Mouse (Mus musculus) embryo, embryonic 9.5 days (tissue): Measurements from ENCODE around the gene Aebp2.

Source experiments
- DNase-seq: peaks from one replicate; pipeline ENCODE4 v3.0.0-alpha.2; 2017; ENCODE audit errors: extremely low spot score

Aebp2 gene

GRCm38 (mm10) chr6:140696192-140696879 is 73.9 kb downstream of the Aebp2 start:
- DNase-seq, result no peak

- no peak for DNase-seq
These were observed 75.5 kb downstream of the Aebp2 start for GRCm38 (mm10) chr6:140697994-140698393.

- DNase-seq, result no peak
These were observed 76.1 kb downstream of the Aebp2 start for GRCm38 (mm10) chr6:140698596-140698995.

GRCm38 (mm10) chr6:140701259-140701658 is 78.8 kb downstream of the Aebp2 start:
- DNase-seq, result no peak

GRCm38 (mm10) chr6:140705132-140705531 is 82.7 kb downstream of the Aebp2 start:
- no peak for DNase-seq

- no peak for DNase-seq
These were observed 83.6 kb downstream of the Aebp2 start for GRCm38 (mm10) chr6:140706056-140706455.

GRCm38 (mm10) chr6:140708059-140708458 is 85.6 kb downstream of the Aebp2 start:
- no peak for DNase-seq

GRCm38 (mm10) chr6:140709415-140710107 is 87.1 kb downstream of the Aebp2 start:
- no peak for DNase-seq

- peak; percentile 60 for DNase-seq
These were observed 90.3 kb downstream of the Aebp2 start for GRCm38 (mm10) chr6:140712754-140713153.

GRCm38 (mm10) chr6:140714905-140715365 is 92.5 kb downstream of the Aebp2 start:
- peak; percentile 74 for DNase-seq

GRCm38 (mm10) chr6:140722058-140722457 is 99.6 kb downstream of the Aebp2 start:
- no peak for DNase-seq
